Mouse (Mus musculus): ENCODE measurements around the gene AI661453. TPM values are rescaled to one million over a fixed set of nuclear protein-coding genes. Genes with fewer than 3 reads are reported as not detected.

AI661453 gene
- polyA plus RNA-seq, 1 experiment from 2014 or later = 4.8 TPM

- Histone ChIP-seq H3K4me3 (ENCODE audit: low read depth, low read length) (peak within 1 kb of the TSS; percentile 44), H3K9ac (replicated peaks; ENCODE audit: low read depth, low read length) (peak within 1 kb of the TSS; percentile 28), H3K27ac (ENCODE audit: low read length) (peak within 1 kb of the TSS; percentile 64; the same call in 1 of the 2 replicates), H3K27me3 (ENCODE audit: control insufficient read depth, insufficient read depth, low read length) (0 out of 2 replicates have a peak, but pooled peaks cover 3% of the 10 kb centered on the region), H3K9me3 (ENCODE audit: control insufficient read depth, low read depth, low read length) (no peaks in the 10 kb centered on the region), H3K36me3 (ENCODE audit: control insufficient read depth, insufficient read depth, low read length) (no peaks in the 10 kb centered on the region), H3K4me2 (replicated peaks; ENCODE audit: low read depth, low read length) (peak within 1 kb of the TSS; percentile 57), H3K4me1 (ENCODE audit: control insufficient read depth, insufficient read depth, low read length) (peaks cover 18% of the 10 kb centered on the region; the same call in 1 of the 2 replicates)
- 3% methylated on average over 22 of the region's 25 CpGs for WGBS
- no peak for ATAC-seq (ENCODE audit: insufficient number of reproducible peaks, insufficient read depth, low FRiP score, low read depth)
These were observed 612 bp downstream of the AI661453 start, which contains the start of gene 1700001C19Rik for GRCm38 (mm10) chr17:47436907-47437547. Gene 1700001C19Rik (minus strand): TSS chr17:47437376.

- H3K4me3 ChIP-seq (ENCODE audit: low read depth, low read length) = peak overlapping the region; percentile 44; the same call in 1 of the 2 replicates
- 53% methylated on average over 6 of the region's 6 CpGs for WGBS
- ATAC-seq (ENCODE audit: insufficient number of reproducible peaks, insufficient read depth, low FRiP score, low read depth) = no peak
- H3K9ac ChIP-seq (replicated peaks; ENCODE audit: low read depth, low read length) = no peak overlapping the region
- H3K36me3 ChIP-seq (ENCODE audit: control insufficient read depth, insufficient read depth, low read length) = no peaks in the 10 kb centered on the region
- peak overlapping the region; percentile 1; the same call in 1 of the 2 replicates for H3K27ac ChIP-seq (ENCODE audit: low read length)
- H3K9me3 ChIP-seq (ENCODE audit: control insufficient read depth, low read depth, low read length) = no peaks in the 10 kb centered on the region
- H3K4me1 ChIP-seq (ENCODE audit: control insufficient read depth, insufficient read depth, low read length) = peaks cover 18% of the 10 kb centered on the region; the same call in 1 of the 2 replicates
- H3K27me3 ChIP-seq (ENCODE audit: control insufficient read depth, insufficient read depth, low read length) = 0 out of 2 replicates have a peak, but pooled peaks cover 3% of the 10 kb centered on the region
- H3K4me2 ChIP-seq (replicated peaks; ENCODE audit: low read depth, low read length) = peak overlapping the region; percentile 57
These were observed 2.2 kb downstream of the AI661453 start for GRCm38 (mm10) chr17:47438611-47439010.

GRCm38 (mm10) chr17:47439396-47440028 is 3.1 kb downstream of the AI661453 start:
- Histone ChIP-seq H3K27me3 (ENCODE audit: control insufficient read depth, insufficient read depth, low read length) (0 out of 2 replicates have a peak, but pooled peaks cover 3% of the 10 kb centered on the region), H3K9me3 (ENCODE audit: control insufficient read depth, low read depth, low read length) (no peaks in the 10 kb centered on the region), H3K36me3 (ENCODE audit: control insufficient read depth, insufficient read depth, low read length) (no peaks in the 10 kb centered on the region), H3K27ac (ENCODE audit: low read length) (peak overlapping the region; percentile 13; the same call in 1 of the 2 replicates), H3K4me2 (replicated peaks; ENCODE audit: low read depth, low read length) (peak overlapping the region; percentile 57; the same call in 1 of the 2 replicates), H3K4me1 (ENCODE audit: control insufficient read depth, insufficient read depth, low read length) (peaks cover 18% of the 10 kb centered on the region; the same call in 1 of the 2 replicates), H3K4me3 (ENCODE audit: low read depth, low read length) (no peak overlapping the region), H3K9ac (replicated peaks; ENCODE audit: low read depth, low read length) (no peak overlapping the region)
- ATAC-seq (ENCODE audit: insufficient number of reproducible peaks, insufficient read depth, low FRiP score, low read depth) = peak; percentile 35
- WGBS = 35% methylated on average over 9 of the region's 9 CpGs

- Histone ChIP-seq H3K27me3 (ENCODE audit: control insufficient read depth, insufficient read depth, low read length) (0 out of 2 replicates have a peak, but pooled peaks cover 3% of the 10 kb centered on the region), H3K9me3 (ENCODE audit: control insufficient read depth, low read depth, low read length) (no peaks in the 10 kb centered on the region), H3K4me1 (ENCODE audit: control insufficient read depth, insufficient read depth, low read length) (peaks cover 18% of the 10 kb centered on the region; the same call in 1 of the 2 replicates), H3K27ac (ENCODE audit: low read length) (peak overlapping the region; percentile 13; the same call in 1 of the 2 replicates), H3K9ac (replicated peaks; ENCODE audit: low read depth, low read length) (no peak overlapping the region), H3K4me3 (ENCODE audit: low read depth, low read length) (no peak overlapping the region), H3K36me3 (ENCODE audit: control insufficient read depth, insufficient read depth, low read length) (no peaks in the 10 kb centered on the region), H3K4me2 (replicated peaks; ENCODE audit: low read depth, low read length) (no peak overlapping the region)
- ATAC-seq (ENCODE audit: insufficient number of reproducible peaks, insufficient read depth, low FRiP score, low read depth) = no peak
- 22% methylated on average over 9 of the region's 9 CpGs for WGBS
These were observed 4.0 kb downstream of the AI661453 start for GRCm38 (mm10) chr17:47440359-47440890.

- no peak overlapping the region for H3K9ac ChIP-seq (replicated peaks; ENCODE audit: low read depth, low read length)
- H3K4me3 ChIP-seq (ENCODE audit: low read depth, low read length) = no peak overlapping the region
- 60% methylated on average over 19 of the region's 19 CpGs for WGBS
- peaks cover 15% of the 10 kb centered on the region; the same call in 1 of the 2 replicates for H3K4me1 ChIP-seq (ENCODE audit: control insufficient read depth, insufficient read depth, low read length)
- H3K4me2 ChIP-seq (replicated peaks; ENCODE audit: low read depth, low read length) = no peak overlapping the region
- 0 out of 2 replicates have a peak, but pooled peaks cover 1% of the 10 kb centered on the region for H3K27me3 ChIP-seq (ENCODE audit: control insufficient read depth, insufficient read depth, low read length)
- H3K27ac ChIP-seq (ENCODE audit: low read length) = no peak overlapping the region
- ATAC-seq (ENCODE audit: insufficient number of reproducible peaks, insufficient read depth, low FRiP score, low read depth) = no peak
- no peaks in the 10 kb centered on the region for H3K9me3 ChIP-seq (ENCODE audit: control insufficient read depth, low read depth, low read length)
- H3K36me3 ChIP-seq (ENCODE audit: control insufficient read depth, insufficient read depth, low read length) = no peaks in the 10 kb centered on the region
These were observed 5.1 kb downstream of the AI661453 start for GRCm38 (mm10) chr17:47441296-47442051.

GRCm38 (mm10) chr17:47442271-47442670 is 5.9 kb downstream of the AI661453 start:
- no peak for ATAC-seq (ENCODE audit: insufficient number of reproducible peaks, insufficient read depth, low FRiP score, low read depth)
- 83% methylated on average over 3 of the region's 3 CpGs for WGBS
- H3K27me3 ChIP-seq (ENCODE audit: control insufficient read depth, insufficient read depth, low read length) = no peaks in the 10 kb centered on the region
- no peaks in the 10 kb centered on the region for H3K36me3 ChIP-seq (ENCODE audit: control insufficient read depth, insufficient read depth, low read length)
- no peak overlapping the region for H3K4me2 ChIP-seq (replicated peaks; ENCODE audit: low read depth, low read length)
- no peaks in the 10 kb centered on the region for H3K9me3 ChIP-seq (ENCODE audit: control insufficient read depth, low read depth, low read length)
- peaks cover 11% of the 10 kb centered on the region; the same call in 1 of the 2 replicates for H3K4me1 ChIP-seq (ENCODE audit: control insufficient read depth, insufficient read depth, low read length)
- H3K9ac ChIP-seq (replicated peaks; ENCODE audit: low read depth, low read length) = no peak overlapping the region
- no peak overlapping the region for H3K27ac ChIP-seq (ENCODE audit: low read length)
- no peak overlapping the region for H3K4me3 ChIP-seq (ENCODE audit: low read depth, low read length)

- H3K4me1 ChIP-seq (ENCODE audit: control insufficient read depth, insufficient read depth, low read length) = peaks cover 24% of the 10 kb centered on the region
- H3K4me3 ChIP-seq (ENCODE audit: low read depth, low read length) = no peak overlapping the region
- no peak for ATAC-seq (ENCODE audit: insufficient number of reproducible peaks, insufficient read depth, low FRiP score, low read depth)
- no peaks in the 10 kb centered on the region for H3K27me3 ChIP-seq (ENCODE audit: control insufficient read depth, insufficient read depth, low read length)
- no peaks in the 10 kb centered on the region for H3K9me3 ChIP-seq (ENCODE audit: control insufficient read depth, low read depth, low read length)
- H3K4me2 ChIP-seq (replicated peaks; ENCODE audit: low read depth, low read length) = no peak overlapping the region
- H3K27ac ChIP-seq (ENCODE audit: low read length) = no peak overlapping the region
- 66% methylated on average over 6 of the region's 6 CpGs for WGBS
- H3K9ac ChIP-seq (replicated peaks; ENCODE audit: low read depth, low read length) = no peak overlapping the region
- H3K36me3 ChIP-seq (ENCODE audit: control insufficient read depth, insufficient read depth, low read length) = no peaks in the 10 kb centered on the region
These were observed 7.7 kb downstream of the AI661453 start for GRCm38 (mm10) chr17:47444113-47444512.

GRCm38 (mm10) chr17:47445518-47445917 is 9.1 kb downstream of the AI661453 start:
- H3K27ac ChIP-seq (ENCODE audit: low read length) = no peak overlapping the region
- 56% methylated on average over 11 of the region's 11 CpGs for WGBS
- ATAC-seq (ENCODE audit: insufficient number of reproducible peaks, insufficient read depth, low FRiP score, low read depth) = no peak
- no peaks in the 10 kb centered on the region for H3K9me3 ChIP-seq (ENCODE audit: control insufficient read depth, low read depth, low read length)
- H3K9ac ChIP-seq (replicated peaks; ENCODE audit: low read depth, low read length) = no peak overlapping the region
- no peaks in the 10 kb centered on the region for H3K36me3 ChIP-seq (ENCODE audit: control insufficient read depth, insufficient read depth, low read length)
- H3K27me3 ChIP-seq (ENCODE audit: control insufficient read depth, insufficient read depth, low read length) = no peaks in the 10 kb centered on the region
- no peak overlapping the region for H3K4me2 ChIP-seq (replicated peaks; ENCODE audit: low read depth, low read length)
- peaks cover 32% of the 10 kb centered on the region for H3K4me1 ChIP-seq (ENCODE audit: control insufficient read depth, insufficient read depth, low read length)
- no peak overlapping the region for H3K4me3 ChIP-seq (ENCODE audit: low read depth, low read length)
